Mouse (Mus musculus) brain, embryonic 18.5 days (tissue): Measurements from ENCODE around the gene Amdhd2.
"Not testable (repeated sequence)": the region's sequence is repeated elsewhere in the genome, so short reads cannot be mapped to it uniquely, and the experiment has no call there.

Experiments
- DNase-seq: peaks from one replicate; pipeline ENCODE4 v3.0.0-alpha.2; 2012; ENCODE audit warnings: low read depth, low spot score

The Amdhd2 gene

GRCm38 (mm10) chr17:24156394-24156793 is 7.2 kb downstream of the Amdhd2 start:
- no peak for DNase-seq

- DNase-seq: no peak
Measured at GRCm38 (mm10) chr17:24155742-24156141, 7.8 kb downstream of the Amdhd2 start.

- no peak for DNase-seq
Measured at GRCm38 (mm10) chr17:24154463-24154862, 9.1 kb downstream of the Amdhd2 start.

GRCm38 (mm10) chr17:24151890-24152563 is 11.5 kb downstream of the Amdhd2 start:
- no peak for DNase-seq

- no peak for DNase-seq
Measured at GRCm38 (mm10) chr17:24151382-24151781, 12.2 kb downstream of the Amdhd2 start.

GRCm38 (mm10) chr17:24150824-24151223 is 12.7 kb downstream of the Amdhd2 start, which contains the start of gene Pdpk1:
TSS of gene Pdpk1 (minus strand) at chr17:24150924.
- no peak for DNase-seq

GRCm38 (mm10) chr17:24149421-24149820 is 14.1 kb downstream of the Amdhd2 start:
- no peak for DNase-seq

GRCm38 (mm10) chr17:24142897-24143296 is 20.7 kb downstream of the Amdhd2 start:
- no peak for DNase-seq

- peak; percentile 92 for DNase-seq
Measured at GRCm38 (mm10) chr17:24141425-24141920, 22.1 kb downstream of the Amdhd2 start.

- DNase-seq: no peak
Measured at GRCm38 (mm10) chr17:24140845-24141424, 22.6 kb downstream of the Amdhd2 start.

GRCm38 (mm10) chr17:24139968-24140367 is 23.6 kb downstream of the Amdhd2 start:
- DNase-seq: no peak

GRCm38 (mm10) chr17:24139256-24139655 is 24.3 kb downstream of the Amdhd2 start:
- no peak for DNase-seq

GRCm38 (mm10) chr17:24137226-24137880 is 26.2 kb downstream of the Amdhd2 start:
- no peak for DNase-seq

- no peak for DNase-seq
Measured at GRCm38 (mm10) chr17:24134062-24134461, 29.5 kb downstream of the Amdhd2 start.

- not testable (repeated sequence) for DNase-seq
Measured at GRCm38 (mm10) chr17:24132919-24133318, 30.6 kb downstream of the Amdhd2 start.

GRCm38 (mm10) chr17:24131570-24131969 is 32.0 kb downstream of the Amdhd2 start:
- no peak for DNase-seq

- DNase-seq: not testable (repeated sequence)
Measured at GRCm38 (mm10) chr17:24129246-24129645, 34.3 kb downstream of the Amdhd2 start.

GRCm38 (mm10) chr17:24127592-24127991 is 36.0 kb downstream of the Amdhd2 start:
- no peak for DNase-seq

GRCm38 (mm10) chr17:24126801-24127200 is 36.8 kb downstream of the Amdhd2 start:
- DNase-seq: no peak

- DNase-seq: no peak
Measured at GRCm38 (mm10) chr17:24119446-24119845, 44.1 kb downstream of the Amdhd2 start.

- no peak for DNase-seq
Measured at GRCm38 (mm10) chr17:24113031-24113430, 50.5 kb downstream of the Amdhd2 start.

- no peak for DNase-seq
Measured at GRCm38 (mm10) chr17:24111256-24111655, 52.3 kb downstream of the Amdhd2 start.

GRCm38 (mm10) chr17:24108896-24109295 is 54.7 kb downstream of the Amdhd2 start:
- no peak for DNase-seq
